Mouse (Mus musculus) layer of hippocampus, postnatal 25 days (tissue): ENCODE results near the gene Slc1a5. TPM values are rescaled to one million over a fixed set of nuclear protein-coding genes. Genes with fewer than 3 reads are reported as not detected.

Experiments
- DNase-seq, 2 experiments: peaks; one replicate each; pipeline ENCODE4 v3.0.0; 2022; ENCODE audit warnings: mixed read lengths in 2 of 2, low spot score in 1 of 2; ENCODE audit errors: extremely low spot score in 1 of 2
- total RNA-seq, 2 experiments: library from RNA; stranded (reverse); gene quantifications; 2 replicates each; pipeline ENCODE4 v1.2.3; 2021

Gene Slc1a5
- total RNA-seq: 1 to 10 TPM; 2.4 to 3.5 TPM

DNA sequence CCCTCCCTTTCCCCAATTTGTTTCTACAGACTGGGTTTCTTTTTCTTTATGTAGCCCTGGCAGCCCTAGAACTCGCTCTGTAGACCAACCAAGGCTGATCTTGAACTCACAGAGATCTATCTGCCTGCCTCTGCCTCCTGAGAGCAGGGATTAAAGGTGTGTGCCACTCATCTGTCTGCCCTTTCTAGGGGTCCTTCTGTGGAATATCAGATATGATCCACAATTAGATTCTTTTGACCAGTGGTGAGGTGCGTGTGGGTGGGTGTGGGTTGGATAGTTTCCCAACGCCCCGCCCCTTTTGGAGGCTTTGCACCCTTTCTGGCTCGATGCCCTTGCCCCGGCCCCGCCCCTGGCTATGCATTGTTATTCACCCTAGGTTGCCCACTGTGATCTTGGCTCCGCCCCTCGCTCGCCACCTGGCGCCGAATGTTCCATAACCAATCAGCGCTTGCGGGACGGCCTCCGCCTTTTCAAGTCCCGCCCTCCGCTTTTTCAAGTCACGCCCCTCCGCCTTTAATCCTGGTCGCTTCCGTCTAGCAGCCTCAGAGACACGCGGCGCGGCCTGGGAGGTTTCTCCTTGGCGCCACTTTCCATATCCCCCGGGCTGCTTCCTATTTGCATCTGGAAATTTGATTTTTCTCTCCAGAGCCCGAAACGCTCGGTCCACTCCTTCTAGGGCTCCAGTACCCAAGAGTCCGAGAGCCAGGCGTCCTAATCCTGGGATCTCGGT, at the start of gene Slc1a5:
Gene Slc1a5 (plus strand): TSS at position 516 of the 730 bp plus-strand sequence.
- peak; percentile 31 to 53 for DNase-seq

DNA sequence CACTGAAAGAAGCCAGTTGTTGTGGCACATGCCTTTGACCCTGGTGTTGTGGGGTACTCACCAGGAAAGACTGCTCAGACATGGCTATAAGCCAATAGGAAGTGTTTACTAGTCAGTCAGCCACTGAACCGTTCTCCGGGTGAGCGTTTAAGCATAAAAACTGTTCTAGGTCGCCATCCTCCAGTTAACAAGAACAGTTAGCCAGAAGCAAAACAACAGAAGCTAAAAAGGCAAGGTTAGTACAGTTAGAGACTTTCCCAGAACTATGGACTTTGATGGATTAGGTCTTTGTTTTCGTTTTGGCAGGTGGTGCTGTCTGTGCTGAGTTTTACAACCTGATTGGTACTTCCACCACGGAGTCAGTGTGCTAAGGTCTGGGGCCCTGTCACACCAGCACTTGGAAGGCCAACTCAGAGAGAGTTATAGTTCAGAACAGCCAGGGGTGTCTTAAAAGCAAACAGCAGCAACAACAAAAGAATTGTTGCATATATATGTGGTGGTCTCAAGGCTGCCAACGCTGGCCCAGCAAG, 49.2 kb upstream of the Slc1a5 start:
- no peak for DNase-seq

DNA sequence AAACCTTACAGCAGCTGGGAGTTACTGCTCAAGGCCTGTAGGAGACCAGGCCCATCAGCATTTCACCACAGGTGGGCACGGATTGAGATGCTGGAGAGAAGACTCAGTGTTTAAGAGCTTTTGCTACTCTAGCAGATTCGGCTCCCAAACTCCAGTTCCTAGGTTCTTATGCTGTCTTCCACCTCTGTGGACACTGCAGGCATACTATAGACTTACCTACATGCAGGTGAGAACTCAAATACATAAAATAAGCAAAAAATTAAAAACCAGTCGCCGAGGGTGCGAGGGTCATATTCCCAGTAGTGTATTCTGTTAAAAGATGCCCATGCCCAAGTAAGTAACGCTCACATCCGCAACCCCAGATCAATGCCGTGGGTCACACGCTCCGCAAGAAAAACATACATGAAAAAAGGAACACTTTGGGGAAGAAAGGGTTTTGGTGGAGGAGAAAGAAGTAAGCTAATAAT, 43.5 kb upstream of the Slc1a5 start:
- DNase-seq: no peak

DNA sequence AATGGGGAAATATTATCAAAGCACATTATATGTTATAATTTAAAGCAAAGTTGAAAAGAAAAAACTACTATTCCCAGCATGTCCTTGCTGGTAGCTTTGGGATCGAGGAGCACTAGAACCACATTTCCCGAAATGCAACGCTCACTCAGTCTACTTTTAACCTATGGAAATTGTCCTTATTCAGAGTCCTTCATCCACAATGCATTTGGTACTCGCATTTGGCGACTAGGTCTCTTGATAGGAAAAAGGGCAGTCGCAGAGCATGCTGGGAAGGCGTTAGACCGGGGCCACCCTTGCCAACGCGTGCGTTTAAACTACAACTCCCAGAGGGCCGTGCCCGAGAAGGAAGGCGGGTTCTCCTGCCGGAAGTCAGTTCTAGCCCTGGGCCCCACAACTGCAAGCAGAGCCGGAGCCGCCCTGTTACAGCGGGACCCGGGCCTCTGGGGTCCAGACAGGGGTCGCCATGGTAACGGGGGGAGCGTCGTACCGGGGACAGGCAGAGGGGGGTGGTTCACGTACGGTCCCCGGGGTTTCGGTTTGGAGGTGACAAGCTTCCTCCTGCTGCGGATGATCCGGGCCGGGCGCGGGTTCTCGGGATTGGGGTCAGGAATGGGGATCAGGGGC, 43.0 kb upstream of the Slc1a5 start, which contains the start of gene Ap2s1:
Gene Ap2s1 (plus strand): TSS at position 338 of the 624 bp plus-strand sequence.
- peak; percentile 86 to 92 for DNase-seq

DNA sequence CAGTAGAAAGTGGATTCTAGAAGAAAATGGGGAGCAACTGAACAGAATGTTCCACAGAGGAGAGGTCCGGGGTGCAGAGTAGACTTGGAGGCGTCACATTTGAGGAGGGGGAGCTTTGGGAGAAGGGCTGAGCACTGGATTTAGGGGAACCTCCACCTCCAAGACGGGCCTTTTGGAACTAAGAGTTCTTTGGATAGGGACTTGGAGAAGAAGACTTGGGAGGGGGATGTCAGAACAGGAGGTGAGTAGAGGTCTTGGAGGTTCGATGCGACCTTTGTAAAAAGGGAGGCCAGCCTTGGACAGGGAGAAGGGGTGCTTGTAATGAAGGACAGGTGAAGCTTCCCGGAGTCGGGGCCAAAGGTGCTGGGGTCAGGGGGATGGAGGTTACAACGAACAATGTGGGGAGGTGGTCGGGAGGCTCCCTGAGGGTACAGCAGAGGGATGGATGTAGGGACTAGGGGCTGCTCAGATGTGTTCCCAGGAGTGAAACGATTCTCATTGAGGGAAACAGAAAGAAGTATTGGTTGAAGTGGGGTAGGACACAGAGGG, 42.0 kb upstream of the Slc1a5 start:
- DNase-seq: no peak

DNA sequence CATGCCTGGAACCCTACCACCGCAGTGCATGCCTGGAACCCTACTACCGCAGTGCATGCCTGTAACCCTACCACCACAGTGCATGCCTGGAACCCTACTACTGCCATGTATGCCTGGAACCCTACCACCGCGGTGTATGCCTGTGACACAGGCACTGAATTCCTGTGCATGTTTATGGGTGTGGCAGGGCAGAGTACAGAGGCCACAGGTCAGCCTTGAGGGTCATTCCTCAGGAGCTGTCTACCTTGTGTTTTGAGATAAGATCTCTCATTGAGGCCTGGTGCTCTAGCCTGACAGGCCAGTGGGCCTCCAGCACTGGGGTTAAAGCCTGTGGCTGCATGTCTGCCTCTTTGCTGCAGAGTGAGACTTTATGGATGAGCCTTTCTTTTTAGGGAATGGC, 35.8 kb upstream of the Slc1a5 start:
- no peak for DNase-seq

DNA sequence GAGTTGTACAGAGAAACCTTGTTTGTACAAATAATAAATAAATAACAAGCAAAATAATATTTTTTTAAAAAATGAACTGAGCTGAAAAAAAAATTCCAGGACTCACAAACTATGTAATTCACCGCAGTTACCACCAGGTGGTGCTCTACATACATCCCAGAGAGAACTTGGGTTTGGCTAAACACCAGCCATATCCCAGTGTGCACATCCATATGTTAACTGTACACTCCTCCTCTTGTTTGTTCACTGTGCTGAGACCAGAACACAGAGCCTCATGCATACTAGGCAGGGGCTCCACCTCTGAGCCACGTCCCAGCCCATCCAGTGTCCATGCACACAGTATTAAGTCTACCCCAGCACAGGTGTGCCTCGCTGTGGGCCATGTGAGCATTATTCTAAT, 35.0 kb upstream of the Slc1a5 start:
- peak in 1 of 2 experiments; percentile 46 for DNase-seq

DNA sequence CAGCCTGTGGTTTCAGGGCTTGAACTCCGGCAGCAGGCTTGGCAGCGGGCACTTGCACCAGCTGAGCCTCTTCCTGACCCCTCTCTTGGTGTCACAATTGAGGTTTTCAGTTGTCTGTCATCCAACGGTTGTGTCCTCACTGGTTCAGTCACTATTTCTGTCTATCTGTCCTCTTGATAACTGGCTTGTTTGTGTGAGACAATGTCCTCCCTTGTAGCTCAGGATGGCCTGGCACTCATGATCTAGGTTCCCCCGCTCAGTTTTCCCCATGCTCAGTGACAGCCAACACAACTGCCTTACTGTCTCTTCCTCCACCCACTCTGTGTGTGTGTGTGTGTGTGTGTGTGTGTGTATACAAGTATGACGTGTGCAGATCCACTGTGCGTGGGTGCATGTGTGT, 33.5 kb upstream of the Slc1a5 start:
- DNase-seq: no peak

DNA sequence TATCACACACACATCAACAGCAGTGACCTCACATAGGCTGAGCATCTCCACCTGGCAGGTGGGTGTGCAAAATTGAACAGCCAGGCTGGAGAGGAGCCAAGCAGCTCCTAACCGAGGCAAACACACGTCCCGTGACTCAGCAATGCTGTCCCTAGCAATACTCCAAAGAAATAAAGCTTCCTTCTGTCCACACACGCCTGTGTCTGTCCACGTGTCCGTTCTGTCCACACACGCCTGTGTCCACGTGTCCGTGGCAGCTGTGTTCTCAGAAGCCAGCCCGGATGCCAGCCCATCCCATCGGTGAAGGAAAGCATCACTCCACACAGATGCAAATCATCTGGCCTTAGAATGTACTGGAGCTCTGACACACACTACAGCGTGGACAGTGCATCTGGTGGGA, 29.1 kb upstream of the Slc1a5 start:
- DNase-seq: no peak

DNA sequence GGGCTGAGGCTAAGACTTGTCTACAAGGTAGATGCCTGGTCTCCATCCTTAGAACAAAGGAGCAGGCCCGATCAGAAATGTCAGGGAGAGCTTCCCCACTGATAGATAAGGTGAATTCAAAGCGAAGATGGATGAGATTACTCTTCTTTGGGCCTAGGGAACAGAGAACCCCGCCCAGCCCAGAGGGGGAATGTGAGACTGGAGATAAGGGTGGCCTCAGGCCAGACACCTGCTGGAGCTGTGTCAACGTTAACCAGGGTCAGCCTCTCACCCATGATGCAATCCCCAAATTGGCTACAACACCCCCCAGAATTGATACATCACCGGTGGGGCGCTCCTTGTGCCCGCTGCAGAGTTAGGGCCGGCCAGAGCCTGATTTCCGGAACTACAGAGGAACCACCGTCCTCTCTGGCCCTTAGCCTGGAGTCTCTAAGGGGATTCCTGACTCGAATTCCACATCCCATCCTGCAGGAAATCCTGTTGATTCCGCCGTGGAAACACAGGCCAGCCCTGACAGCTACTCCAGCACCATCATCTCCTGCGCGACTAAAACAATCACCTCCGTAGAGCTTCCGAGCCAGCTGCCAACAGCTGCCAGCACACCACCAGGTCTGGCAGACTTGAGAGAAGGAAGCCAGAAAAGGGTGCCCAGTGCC, 25.6 kb upstream of the Slc1a5 start:
- DNase-seq: no peak

DNA sequence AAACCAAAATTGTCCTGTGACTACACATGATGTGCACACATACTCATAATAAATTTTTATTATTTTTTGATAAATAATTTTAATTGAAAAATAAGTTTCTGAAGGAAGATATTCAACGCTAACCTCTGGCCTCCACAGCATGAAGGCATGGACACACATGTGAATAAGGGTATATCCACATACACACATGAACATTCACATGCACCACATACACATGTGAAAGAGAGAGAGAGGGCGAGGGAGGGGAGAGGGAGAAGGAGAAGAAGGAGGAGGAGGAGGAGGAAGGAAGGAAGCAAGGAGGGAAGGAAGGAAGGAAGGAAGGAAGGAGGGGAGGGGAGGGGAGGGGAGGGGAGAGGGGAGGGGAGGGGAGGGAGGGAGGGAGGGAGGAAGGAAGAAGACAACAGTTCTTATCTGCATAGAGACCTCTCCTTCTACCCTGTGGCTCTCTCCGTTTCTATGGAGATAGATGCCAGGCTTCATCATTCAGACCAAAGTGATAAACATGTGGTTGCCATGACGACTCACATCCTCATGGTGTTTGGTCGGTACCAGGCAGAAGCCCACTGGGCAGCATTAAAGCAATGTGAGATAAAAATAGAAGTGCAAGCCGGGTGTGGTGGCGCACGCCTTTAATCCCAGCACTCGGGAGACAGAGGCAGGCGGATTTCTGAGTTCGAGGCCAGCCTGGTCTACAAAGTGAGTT, 22.1 kb upstream of the Slc1a5 start:
- DNase-seq: no peak

DNA sequence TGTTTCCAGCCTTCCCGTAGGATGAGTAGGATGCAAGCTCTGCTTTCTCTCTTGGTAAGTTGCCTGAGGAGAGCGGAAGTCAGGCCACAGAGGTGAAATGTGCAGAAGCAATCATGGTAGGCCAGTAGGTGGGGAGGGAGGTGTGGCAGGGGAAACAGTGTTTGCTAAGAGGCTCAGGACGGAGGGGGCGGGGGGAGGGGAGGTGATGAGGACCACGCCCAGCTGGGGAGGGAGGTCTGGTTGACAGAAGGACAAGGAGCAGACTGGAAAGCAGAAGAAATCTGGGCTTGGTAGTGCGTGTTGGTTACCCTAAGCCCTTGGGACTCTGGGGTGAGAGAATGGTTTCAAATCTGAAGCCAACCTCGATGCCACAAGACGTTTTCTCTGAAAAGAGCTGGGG, 20.8 kb upstream of the Slc1a5 start:
- no peak for DNase-seq

DNA sequence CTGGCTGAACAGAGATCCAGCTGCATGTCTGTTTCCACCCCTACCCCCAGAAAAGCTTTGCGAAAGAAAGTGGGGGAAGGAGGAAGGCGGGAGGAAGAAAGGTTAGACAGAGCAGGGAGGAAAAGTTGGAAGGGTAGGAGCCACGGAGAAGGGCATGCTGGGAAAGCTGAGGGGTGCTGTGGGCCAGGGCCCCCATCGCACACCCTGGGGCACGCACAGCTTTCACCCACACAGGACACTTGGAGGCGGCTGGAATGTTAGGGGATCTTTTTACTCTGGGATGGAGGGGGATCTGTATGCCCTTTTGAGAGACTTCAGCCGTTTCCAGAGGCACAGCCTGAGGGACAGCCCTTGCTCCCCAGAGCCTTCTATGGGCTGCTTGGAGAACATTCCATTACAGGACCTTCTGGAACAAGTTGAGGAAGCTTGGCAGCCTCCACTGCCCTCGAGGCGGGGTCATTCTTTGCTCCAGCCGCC, 20.1 kb upstream of the Slc1a5 start:
- DNase-seq: no peak

DNA sequence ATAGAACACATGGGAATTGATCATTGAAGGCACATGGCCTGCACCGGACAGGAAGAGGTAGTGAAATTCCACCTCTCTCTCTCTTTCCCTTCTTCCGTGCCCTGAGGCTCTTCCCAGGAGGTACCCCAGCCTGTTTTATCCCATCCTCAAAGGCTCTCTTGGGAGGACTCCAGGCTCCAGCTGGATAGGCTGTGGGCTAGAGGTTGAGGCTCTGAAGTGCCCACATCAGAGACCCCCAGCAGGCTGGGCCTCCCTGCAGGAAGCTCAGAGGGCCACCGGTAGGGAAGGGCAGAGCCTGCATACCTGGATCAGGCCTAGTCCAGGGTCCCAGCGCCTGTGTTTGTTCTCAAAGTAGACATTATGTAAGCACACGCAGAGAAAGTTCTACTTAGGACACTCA, 19.5 kb upstream of the Slc1a5 start:
- DNase-seq: no peak

DNA sequence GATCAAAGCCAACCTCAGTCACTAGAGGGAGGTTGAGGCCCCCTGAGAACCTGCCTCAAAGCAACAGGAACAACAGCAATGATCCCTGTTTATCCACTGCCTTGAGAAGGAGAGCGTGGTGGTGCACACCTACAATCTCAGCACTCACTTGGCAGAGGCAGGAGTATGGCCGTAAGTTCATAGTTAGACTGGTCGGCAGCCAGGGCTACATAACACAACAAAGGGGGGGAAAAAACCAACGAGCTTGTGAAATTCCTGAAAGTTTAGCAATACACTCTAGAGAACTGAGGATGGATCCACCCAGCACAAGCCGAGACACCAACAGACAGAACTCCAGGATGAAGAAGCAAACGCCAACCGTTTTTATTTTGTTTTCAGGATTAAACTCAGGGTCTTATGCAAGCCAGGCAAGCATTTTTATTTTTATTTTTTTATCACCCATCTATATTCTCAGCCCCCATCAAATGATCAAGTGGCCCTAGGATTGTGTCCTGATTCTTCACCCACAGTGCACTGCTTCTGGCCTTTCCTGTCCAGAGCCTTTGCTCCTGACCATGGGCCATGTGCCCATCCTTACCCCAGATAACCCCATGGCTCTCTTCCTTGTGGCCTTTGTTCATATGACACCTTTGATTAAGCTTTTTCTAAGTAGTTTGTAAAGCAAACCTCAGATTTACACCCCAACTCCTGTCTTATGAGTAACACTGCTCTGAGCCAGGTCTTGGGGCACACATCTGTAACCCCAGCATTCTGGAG, 17.5 kb upstream of the Slc1a5 start:
- no peak for DNase-seq

DNA sequence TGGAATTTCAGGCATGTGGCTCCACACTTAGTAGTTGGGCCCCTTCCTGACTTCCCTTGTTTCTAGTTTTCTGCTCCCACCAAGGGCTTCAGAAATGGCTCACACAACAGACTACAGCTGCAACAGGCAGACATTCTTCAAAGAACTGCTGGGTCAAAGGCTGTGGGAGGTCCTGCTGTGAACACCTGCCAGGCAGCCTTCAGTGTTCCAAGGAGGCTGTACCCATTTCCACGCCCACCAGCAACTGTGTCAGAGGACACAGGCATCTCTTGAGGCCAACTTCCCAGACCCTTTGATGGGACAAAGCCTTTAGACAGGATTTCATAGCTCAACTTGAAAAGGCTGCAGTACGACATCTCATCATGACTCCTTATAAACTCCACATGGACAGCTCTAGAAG, 14.7 kb upstream of the Slc1a5 start:
- no peak for DNase-seq

DNA sequence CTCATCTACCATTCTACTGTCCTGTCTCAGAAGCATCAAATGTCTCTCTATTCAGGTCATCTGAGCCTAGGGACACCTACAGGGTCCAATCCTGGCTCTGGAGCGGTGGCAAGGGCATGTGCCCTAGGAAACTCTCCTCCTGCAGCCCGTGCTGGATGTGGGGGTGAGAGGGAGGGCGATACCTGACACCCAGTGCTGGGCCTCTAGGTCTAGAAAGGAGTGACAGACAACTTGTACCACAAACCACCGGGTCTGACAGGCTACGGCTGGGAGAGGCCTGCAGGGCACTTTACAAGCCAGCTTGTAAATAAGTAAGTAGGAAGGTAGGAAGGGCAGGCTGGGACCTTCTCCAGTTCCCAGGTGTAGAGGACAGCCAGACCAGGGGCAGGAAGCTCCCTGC, 5.3 kb upstream of the Slc1a5 start:
- no peak for DNase-seq

DNA sequence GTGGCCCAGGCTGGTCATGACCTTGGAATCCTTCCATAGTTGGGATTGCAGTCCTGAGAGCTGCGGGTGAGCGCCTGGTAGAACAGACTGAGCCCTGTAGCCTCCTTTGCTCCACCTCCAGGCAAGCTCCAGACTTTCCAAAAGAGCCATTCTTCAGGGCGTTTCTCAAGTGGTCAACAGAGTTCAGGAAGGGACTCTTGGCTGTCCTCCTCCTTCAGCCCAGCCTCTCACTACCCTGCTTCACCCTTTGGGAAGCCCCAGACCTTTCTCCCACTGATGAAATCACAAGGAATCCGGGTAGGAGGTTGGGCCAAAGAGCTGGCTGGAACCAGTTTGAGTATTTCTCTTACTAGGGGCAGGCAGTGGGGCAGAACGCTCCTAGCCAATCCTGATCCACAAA, 1.1 kb upstream of the Slc1a5 start:
- no peak for DNase-seq

DNA sequence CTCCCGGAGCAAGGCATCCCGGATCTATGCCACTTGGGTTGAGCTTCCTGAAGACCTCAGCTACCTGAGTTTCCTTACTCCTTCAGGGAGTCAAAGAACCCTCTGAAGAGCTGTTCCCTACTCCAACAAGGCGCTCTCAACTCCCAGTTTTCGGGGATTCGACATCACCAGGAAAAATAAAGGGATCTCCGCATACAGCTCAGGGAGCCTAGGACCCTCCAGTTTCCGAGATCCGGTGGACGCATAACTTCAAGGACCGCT, 345 bp downstream of the Slc1a5 start:
- DNase-seq: no peak
